Mouse (Mus musculus) forebrain, postnatal 0 days (tissue): Measurements from ENCODE around the gene Epb41l2. TPM values are rescaled to one million over a fixed set of nuclear protein-coding genes. Genes with fewer than 3 reads are reported as not detected.

ENCODE experiments used
- ATAC-seq: fragments of 200-750 bp; cut with Nextera tagmentation; 2 replicates; pipeline ENCODE4 v1.8.0; 2017; ENCODE audit warnings: mild to moderate bottlenecking, moderate library complexity
- DNase-seq: peaks from one replicate; pipeline ENCODE4 v3.0.0-alpha.2; 2015
- H3K27ac ChIP-seq: fragments of 300-500 bp; sonication (generic); 2 replicates; pipeline ENCODE4 v1.5.1; 2014; ENCODE audit warnings: low read depth, mild to moderate bottlenecking, antibody characterized with exemption, low read length, moderate library complexity, mixed read lengths
- H3K27me3 ChIP-seq: fragments of 300-500 bp; sonication (generic); 2 replicates; pipeline ENCODE4 v1.6.1; 2014; ENCODE audit warnings: mild to moderate bottlenecking, low read length, mixed read lengths; ENCODE audit not compliant: insufficient read depth
- H3K36me3 ChIP-seq: fragments of 300-500 bp; sonication (generic); 2 replicates; pipeline ENCODE4 v1.6.1; 2014; ENCODE audit warnings: mild to moderate bottlenecking, moderate library complexity; ENCODE audit not compliant: insufficient read depth
- H3K4me1 ChIP-seq: fragments of 300-500 bp; sonication (generic); 2 replicates; pipeline ENCODE4 v1.6.1; 2014; ENCODE audit warnings: antibody characterized with exemption; ENCODE audit not compliant: insufficient read depth
- H3K4me2 ChIP-seq: fragments of 300-500 bp; sonication (generic); 2 replicates; pipeline ENCODE4 v1.6.1; 2014; ENCODE audit warnings: low read depth, mild to moderate bottlenecking, moderate library complexity
- H3K4me3 ChIP-seq: fragments of 300-500 bp; sonication (generic); 2 replicates; pipeline ENCODE4 v1.5.1; 2014; ENCODE audit warnings: low read depth, low read length, mixed read lengths
- H3K9ac ChIP-seq: fragments of 300-500 bp; sonication (generic); 2 replicates; pipeline ENCODE4 v1.6.1; 2014; ENCODE audit warnings: mild to moderate bottlenecking
- H3K9me3 ChIP-seq: fragments of 300-500 bp; sonication (generic); 2 replicates; pipeline ENCODE4 v1.6.1; 2016; ENCODE audit warnings: low read length
- CTCF ChIP-seq: sonication (generic); IDR thresholded peaks from 2 replicates; pipeline ENCODE4 v1.5.1; 2016; ENCODE audit warnings: antibody characterized with exemption, control low read depth, low read depth
- WGBS: fragments of 180-500 bp; shearing (Covaris S2); extraction: QIAGEN DNeasy Blood & Tissue Kit; methylation state at CpG from one replicate; pipeline ENCODE4 v1.1.7; 2014; 5-methylcytosine and 5-hydroxymethylcytosine counted together
- polyA plus RNA-seq: library from polyadenylated mRNA; unstranded; fragments of >200 nt; fragmentation: Nextera tagmentation; extraction: Ambion mirVana; gene quantifications from 2 replicates; pipeline ENCODE4 v1.2.1, GENCODE M21; 2015
- total RNA-seq: library from RNA; depleted of rRNA; stranded (reverse); fragments of >200 nt; gene quantifications from 2 replicates; pipeline ENCODE4 v1.2.3, GENCODE M21; 2014

The Epb41l2 gene
- total and polyA plus RNA-seq, 2 experiments from 2014 or later: 19.3 to 49.4 TPM

DNA sequence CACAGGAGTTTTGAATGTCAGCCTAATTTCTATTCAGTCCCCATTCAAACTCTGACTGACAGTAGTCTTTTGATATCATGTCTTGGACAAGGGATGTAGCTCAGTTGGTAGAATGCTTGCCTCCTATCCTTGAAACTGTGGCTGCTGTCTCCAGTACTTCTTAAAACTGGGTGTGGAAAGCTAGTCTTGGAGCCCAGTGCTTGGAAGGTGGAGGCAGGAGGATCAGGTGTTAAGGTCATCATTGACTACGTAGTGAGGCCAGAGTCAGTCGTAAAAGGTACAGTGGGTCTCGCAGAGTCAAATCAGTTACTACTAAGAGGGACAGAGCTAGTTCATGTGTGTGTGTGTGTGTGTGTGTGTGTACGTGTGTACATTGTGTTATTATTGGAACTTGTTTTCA, 39.4 kb downstream of the Epb41l2 start:
- Histone ChIP-seq H3K9me3 (no peaks in the 10 kb centered on the region), H3K4me3 (no peak overlapping the region), H3K27me3 (no peaks in the 10 kb centered on the region), H3K36me3 (no peaks in the 10 kb centered on the region), H3K27ac (no peak overlapping the region), H3K9ac (no peak overlapping the region), H3K4me1 (no peaks in the 10 kb centered on the region), H3K4me2 (no peak overlapping the region)
- ATAC-seq (no peak), DNase-seq (no peak)
- no peak for TF ChIP-seq CTCF
- 89% methylated on average over 4 of the region's 4 CpGs for WGBS

DNA sequence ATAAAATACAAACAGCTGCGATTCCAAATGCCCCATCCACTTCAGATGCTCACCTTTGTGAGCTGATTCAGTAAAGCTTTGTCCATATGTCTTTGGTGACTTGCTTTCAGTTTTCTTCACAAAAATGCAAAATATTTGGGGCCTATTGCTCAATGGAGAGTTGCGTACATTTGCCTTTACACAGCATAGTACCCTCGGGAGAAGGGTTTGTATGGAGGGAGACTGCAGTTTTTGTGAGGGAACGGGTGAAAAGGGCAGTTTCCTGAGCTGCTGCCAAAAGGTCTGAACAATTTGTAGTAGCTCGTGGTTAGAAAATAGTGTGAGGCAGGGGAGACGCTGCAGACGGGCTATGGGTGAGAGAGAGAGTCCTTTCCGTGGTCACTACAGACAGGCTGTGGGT, 40.5 kb downstream of the Epb41l2 start:
- H3K36me3 ChIP-seq: no peaks in the 10 kb centered on the region
- no peak overlapping the region for H3K9ac ChIP-seq
- H3K4me3 ChIP-seq: no peak overlapping the region
- no peak overlapping the region for H3K27ac ChIP-seq
- DNase-seq (no peak), ATAC-seq (no peak)
- TF ChIP-seq CTCF: no peak
- H3K4me2 ChIP-seq: no peak overlapping the region
- H3K27me3 ChIP-seq: no peaks in the 10 kb centered on the region
- no peaks in the 10 kb centered on the region for H3K4me1 ChIP-seq
- H3K9me3 ChIP-seq: no peaks in the 10 kb centered on the region
- WGBS: 39% methylated on average over 8 of the region's 8 CpGs

DNA sequence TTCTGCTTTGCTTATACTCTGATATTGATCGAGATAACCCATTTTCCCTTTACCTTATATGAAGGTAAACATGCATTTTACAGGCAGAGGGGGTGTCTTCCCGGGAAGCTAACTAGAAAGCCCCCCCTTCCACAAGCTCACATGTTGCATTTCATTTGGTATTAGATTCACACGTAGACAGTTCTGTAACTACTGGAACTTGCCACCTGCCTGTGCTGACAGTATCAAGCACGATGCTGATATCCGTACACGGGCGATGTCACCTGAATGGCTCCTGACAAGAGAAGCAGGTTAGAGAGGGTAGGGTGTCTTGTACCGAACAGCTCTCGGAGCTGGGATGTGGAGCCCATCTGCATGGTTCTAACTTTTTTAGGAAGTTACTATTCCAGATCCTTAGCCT, 41.0 kb downstream of the Epb41l2 start:
- TF ChIP-seq CTCF: no peak
- no peak overlapping the region for H3K4me3 ChIP-seq
- H3K27me3 ChIP-seq: no peaks in the 10 kb centered on the region
- H3K9me3 ChIP-seq: no peaks in the 10 kb centered on the region
- no peak for ATAC-seq
- H3K4me1 ChIP-seq: no peaks in the 10 kb centered on the region
- 93% methylated on average over 9 of the region's 9 CpGs for WGBS
- H3K9ac ChIP-seq: no peak overlapping the region
- no peak for DNase-seq
- no peaks in the 10 kb centered on the region for H3K36me3 ChIP-seq
- no peak overlapping the region for H3K27ac ChIP-seq
- no peak overlapping the region for H3K4me2 ChIP-seq

DNA sequence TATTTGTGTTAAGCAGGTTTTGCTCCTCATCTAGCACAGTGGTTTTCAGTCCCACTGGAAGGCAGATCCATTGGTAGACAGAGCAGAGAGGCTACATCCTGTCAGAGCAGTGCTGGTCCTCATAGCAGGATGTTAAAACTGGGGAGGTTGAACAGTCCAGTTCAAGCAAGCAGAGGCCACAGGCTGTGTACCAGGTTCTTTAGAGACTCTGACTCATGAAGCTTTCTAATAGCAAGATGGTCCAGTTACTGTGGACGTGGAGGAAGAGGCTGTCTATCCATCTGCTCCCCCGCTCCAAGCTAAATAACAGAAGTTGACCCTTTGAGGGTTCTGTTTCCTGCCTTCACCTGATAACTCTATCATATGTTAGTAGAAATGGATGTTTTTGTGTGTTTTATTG, 41.8 kb downstream of the Epb41l2 start:
- TF ChIP-seq CTCF: no peak
- H3K27me3 ChIP-seq: no peaks in the 10 kb centered on the region
- no peak overlapping the region for H3K27ac ChIP-seq
- ATAC-seq (no peak), DNase-seq (no peak)
- H3K9ac ChIP-seq: no peak overlapping the region
- no peaks in the 10 kb centered on the region for H3K9me3 ChIP-seq
- H3K4me3 ChIP-seq: no peak overlapping the region
- H3K4me2 ChIP-seq: no peak overlapping the region
- no peaks in the 10 kb centered on the region for H3K36me3 ChIP-seq
- 93% methylated on average over 2 of the region's 2 CpGs for WGBS
- H3K4me1 ChIP-seq: no peaks in the 10 kb centered on the region

DNA sequence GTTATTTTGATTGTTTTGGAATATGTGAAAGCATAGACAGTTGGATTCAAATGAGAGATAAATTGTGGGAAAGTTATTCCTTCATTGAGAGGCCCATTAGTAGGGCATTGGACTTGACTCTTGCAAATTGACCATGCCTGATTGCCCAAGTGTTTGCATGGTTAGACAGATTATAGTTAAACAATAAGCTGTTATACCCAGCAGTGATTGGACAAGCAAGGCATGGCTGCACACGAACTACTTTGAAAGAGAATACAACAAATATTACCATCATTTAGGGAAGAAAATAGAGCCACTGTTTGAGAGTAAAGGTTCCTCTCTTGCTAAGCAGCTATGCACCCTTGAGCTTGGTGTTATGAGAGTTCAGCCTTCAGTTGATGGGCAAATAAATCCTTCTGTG, 43.3 kb downstream of the Epb41l2 start:
- H3K4me1 ChIP-seq: no peaks in the 10 kb centered on the region
- H3K36me3 ChIP-seq: no peaks in the 10 kb centered on the region
- no peak for ATAC-seq
- no peak overlapping the region for H3K27ac ChIP-seq
- H3K4me3 ChIP-seq: no peak overlapping the region
- no peak overlapping the region for H3K4me2 ChIP-seq
- DNase-seq: no peak
- 15% methylated on average over 1 of the region's 1 CpGs for WGBS
- no peak overlapping the region for H3K9ac ChIP-seq
- no peaks in the 10 kb centered on the region for H3K27me3 ChIP-seq
- no peak for TF ChIP-seq CTCF
- H3K9me3 ChIP-seq: no peaks in the 10 kb centered on the region

DNA sequence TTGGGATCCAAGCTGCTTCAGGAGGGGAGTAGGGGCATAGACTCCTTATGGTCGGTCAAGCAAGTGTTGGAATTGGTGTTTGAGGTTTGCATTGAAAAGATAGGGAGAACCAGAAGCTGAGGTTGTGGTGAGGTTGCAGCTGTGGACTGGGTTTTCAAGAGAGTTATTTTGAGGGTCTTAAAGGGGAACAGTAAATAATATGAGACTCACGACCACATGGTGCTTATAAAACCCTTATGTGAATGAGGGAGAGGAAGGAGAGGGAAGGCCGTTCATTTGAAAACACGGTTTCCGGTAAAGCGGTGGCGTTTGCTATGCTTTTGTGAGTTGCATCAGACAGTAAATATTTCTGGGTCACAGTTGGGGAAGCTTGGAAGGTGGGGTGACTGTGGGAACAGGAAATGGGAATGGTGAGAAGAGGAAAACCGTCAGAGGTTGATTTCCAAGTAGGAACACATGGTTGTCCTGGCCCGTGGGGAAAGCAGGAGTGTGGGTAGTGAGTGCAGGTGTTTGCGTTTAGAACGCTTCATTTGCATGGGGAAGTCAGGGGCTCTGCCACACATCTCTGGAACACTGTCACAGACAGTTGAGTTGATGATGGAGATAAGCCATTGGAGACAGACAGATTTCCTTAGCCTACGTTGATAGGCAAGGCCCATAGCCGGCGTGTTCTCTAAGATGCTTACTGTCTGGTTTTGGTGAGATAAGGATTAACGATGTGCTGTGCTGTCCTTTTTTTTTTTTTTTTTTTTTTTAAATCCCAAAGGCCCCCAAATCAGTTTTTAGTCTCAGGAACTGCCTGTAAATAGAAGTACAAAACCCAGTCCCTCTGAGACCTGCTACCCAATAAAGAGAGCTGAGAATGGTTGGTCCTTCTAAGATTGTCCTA, 44.5 kb downstream of the Epb41l2 start:
- Histone ChIP-seq H3K4me1 (no peaks in the 10 kb centered on the region), H3K36me3 (no peaks in the 10 kb centered on the region), H3K27ac (no peak overlapping the region), H3K4me2 (no peak overlapping the region), H3K4me3 (no peak overlapping the region), H3K9ac (no peak overlapping the region), H3K27me3 (no peaks in the 10 kb centered on the region), H3K9me3 (no peaks in the 10 kb centered on the region)
- WGBS: 84% methylated on average over 15 of the region's 15 CpGs
- TF ChIP-seq CTCF: no peak
- DNase-seq (no peak), ATAC-seq (no peak)

DNA sequence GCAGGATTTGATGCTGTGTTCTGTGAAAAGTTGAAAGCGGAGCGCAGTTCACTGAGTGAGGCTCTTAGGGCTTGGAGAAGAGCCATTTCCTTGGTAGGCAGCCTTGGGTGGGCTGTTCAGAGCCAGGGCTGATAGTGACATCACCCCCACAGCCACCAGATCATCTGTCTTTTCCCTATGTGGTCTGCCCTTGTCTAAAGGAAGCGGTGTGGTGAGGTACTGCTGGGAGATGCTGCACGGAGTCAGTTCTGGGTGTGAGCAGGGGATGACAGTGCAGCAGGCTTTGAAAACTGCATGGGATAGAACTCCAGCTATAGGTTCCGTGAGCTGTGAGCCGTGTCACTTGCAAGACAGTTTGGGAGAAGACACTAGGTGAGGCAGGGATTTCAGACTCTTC, 45.1 kb downstream of the Epb41l2 start:
- no peak overlapping the region for H3K27ac ChIP-seq
- H3K36me3 ChIP-seq: no peaks in the 10 kb centered on the region
- no peak overlapping the region for H3K9ac ChIP-seq
- H3K27me3 ChIP-seq: no peaks in the 10 kb centered on the region
- H3K4me1 ChIP-seq: no peaks in the 10 kb centered on the region
- DNase-seq (no peak), ATAC-seq (no peak)
- H3K4me3 ChIP-seq: no peak overlapping the region
- 78% methylated on average over 6 of the region's 6 CpGs for WGBS
- TF ChIP-seq CTCF: no peak
- no peaks in the 10 kb centered on the region for H3K9me3 ChIP-seq
- no peak overlapping the region for H3K4me2 ChIP-seq
